15 mouse cellular contexts compared by ENCODE assay signal in the genomic region with DNA sequence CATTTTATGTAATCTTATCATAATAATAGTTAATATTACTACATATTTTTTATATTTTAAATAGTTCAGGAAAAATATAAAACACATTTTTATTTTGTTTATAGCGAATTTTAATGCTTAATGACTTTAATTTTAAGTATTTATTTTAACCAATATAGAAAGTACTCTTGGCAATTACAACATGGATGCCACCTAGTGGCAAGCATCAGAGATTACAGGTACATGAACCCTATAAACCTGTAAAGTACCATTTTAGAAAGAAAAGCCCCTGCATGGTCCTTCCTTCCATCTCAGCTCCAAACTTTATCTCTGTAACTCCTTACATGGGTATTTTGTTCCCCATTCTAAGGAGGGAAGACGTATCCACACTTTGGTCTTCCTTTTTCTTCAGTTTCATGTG.
DNase-seq lines count a peak whose midpoint lies in the region; ATAC-seq and TF ChIP-seq lines count a peak whose summit lies in the region.
"Had no signal": no experiment of that assay in that cellular context is flagged by ENCODE, and none has a peak within 500 bp of the region (broad histone marks: within the 10 kb centered on the region; RNA-seq: fewer than 3 reads in every experiment).

No protein-coding gene starts in this region.

- no peak overlapping the region for H3K9ac ChIP-seq in kidney, postnatal 0 days (ENCODE audit: low read depth, low read length)
- H3K9ac ChIP-seq: intestine, embryonic 15.5 days had no signal

- no peaks in the 10 kb centered on the region for H3K36me3 ChIP-seq in kidney, postnatal 0 days (ENCODE audit: insufficient read depth, low read length)
- H3K36me3 ChIP-seq: G1E; intestine, embryonic 15.5 days; limb, embryonic 10.5 days had no signal

- H3K4me2 ChIP-seq in kidney, postnatal 0 days (ENCODE audit: low read length) = no peak overlapping the region
- H3K4me2 ChIP-seq: intestine, embryonic 15.5 days had no signal

- H3K4me3 ChIP-seq in kidney, postnatal 0 days (replicated peaks; ENCODE audit: low read depth, low read length) = no peak overlapping the region
- H3K4me3 ChIP-seq: intestine, embryonic 15.5 days; limb, embryonic 10.5 days; megakaryocyte, embryonic 14.5 days had no signal

- no peak for ATAC-seq in kidney, postnatal 0 days (replicated peaks; ENCODE audit: low FRiP score, low read depth)
- no peak for ATAC-seq in megakaryocyte, adult 5-6 weeks (ENCODE audit: poor library complexity, severe bottlenecking)
- ATAC-seq: intestine, embryonic 15.5 days had no signal

- peak; percentile 43; the same call in 1 of the 2 replicates for TF ChIP-seq CTCF in kidney, postnatal 0 days (IDR thresholded peaks at IDR 0.05; ENCODE audit: low read depth)

- 35% methylated on average over 2 of the region's 2 CpGs for WGBS in kidney, postnatal 0 days

- no peaks in the 10 kb centered on the region for H3K4me1 ChIP-seq in kidney, postnatal 0 days (replicated peaks; ENCODE audit: insufficient read depth, low read length)
- H3K4me1 ChIP-seq: intestine, embryonic 15.5 days; limb, embryonic 10.5 days; megakaryocyte, embryonic 14.5 days had no signal

- peak; percentile 35 for DNase-seq in kidney, postnatal 0 days (ENCODE audit: low spot score)
- no peak for DNase-seq in kidney, adult 8-10 months
- peak; percentile 18 for DNase-seq in 3T3-L1 (ENCODE audit: low read depth, low spot score)
- DNase-seq in A20 (ENCODE audit: low read depth, low spot score) = peak; percentile 21
- DNase-seq in embryo, embryonic 10.5 days (ENCODE audit: low spot score) = peak; percentile 17
- DNase-seq in MN1 (ENCODE audit: low spot score) = no peak
- DNase-seq: cerebellum, adult 18-20 months; heart, postnatal 10 days; kidney, postnatal 25 days; right cerebral cortex, postnatal 25 days had no signal

- H3K27me3 ChIP-seq in kidney, postnatal 0 days (ENCODE audit: insufficient read depth, low read length) = no peaks in the 10 kb centered on the region
- H3K27me3 ChIP-seq: intestine, embryonic 15.5 days; megakaryocyte, embryonic 14.5 days had no signal

- no peak overlapping the region for H3K27ac ChIP-seq in kidney, postnatal 0 days
- H3K27ac ChIP-seq: intestine, embryonic 15.5 days; limb, embryonic 10.5 days had no signal

- no peaks in the 10 kb centered on the region for H3K9me3 ChIP-seq in kidney, postnatal 0 days (replicated peaks; ENCODE audit: low read length)
- H3K9me3 ChIP-seq: G1E; intestine, embryonic 15.5 days; limb, embryonic 10.5 days; megakaryocyte, embryonic 14.5 days had no signal

Comparison
In these comparisons a context has a peak if more than half of its experiments do, and no peak if none do; other contexts are left out.
1. DNase-seq: peak in kidney, postnatal 0 days (single experiment), 3T3-L1 (single experiment), A20 (single experiment) and embryo, embryonic 10.5 days (single experiment); none in kidney, adult 8-10 months (0 of 2) and MN1 (single experiment).